Mouse (Mus musculus): ENCODE measurements around the gene Atg4d.

- TF ChIP-seq CTCF (IDR thresholded peaks at IDR 0.05; ENCODE audit: low read depth, low read length) (no peak), POLR2A (IDR thresholded peaks at IDR 0.05; ENCODE audit: borderline replicate concordance, low read depth, low read length) (no peak)
Observed at GRCm38 (mm10) chr9:21292271-21292670, 27.2 kb downstream of the Atg4d start.
